Mouse (Mus musculus) cerebellum, adult 11-12 months (tissue): ENCODE results near the gene Prlh.

Experiments
- DNase-seq: peaks from one replicate; pipeline ENCODE4 v3.0.0; 2022

Prlh gene

DNA sequence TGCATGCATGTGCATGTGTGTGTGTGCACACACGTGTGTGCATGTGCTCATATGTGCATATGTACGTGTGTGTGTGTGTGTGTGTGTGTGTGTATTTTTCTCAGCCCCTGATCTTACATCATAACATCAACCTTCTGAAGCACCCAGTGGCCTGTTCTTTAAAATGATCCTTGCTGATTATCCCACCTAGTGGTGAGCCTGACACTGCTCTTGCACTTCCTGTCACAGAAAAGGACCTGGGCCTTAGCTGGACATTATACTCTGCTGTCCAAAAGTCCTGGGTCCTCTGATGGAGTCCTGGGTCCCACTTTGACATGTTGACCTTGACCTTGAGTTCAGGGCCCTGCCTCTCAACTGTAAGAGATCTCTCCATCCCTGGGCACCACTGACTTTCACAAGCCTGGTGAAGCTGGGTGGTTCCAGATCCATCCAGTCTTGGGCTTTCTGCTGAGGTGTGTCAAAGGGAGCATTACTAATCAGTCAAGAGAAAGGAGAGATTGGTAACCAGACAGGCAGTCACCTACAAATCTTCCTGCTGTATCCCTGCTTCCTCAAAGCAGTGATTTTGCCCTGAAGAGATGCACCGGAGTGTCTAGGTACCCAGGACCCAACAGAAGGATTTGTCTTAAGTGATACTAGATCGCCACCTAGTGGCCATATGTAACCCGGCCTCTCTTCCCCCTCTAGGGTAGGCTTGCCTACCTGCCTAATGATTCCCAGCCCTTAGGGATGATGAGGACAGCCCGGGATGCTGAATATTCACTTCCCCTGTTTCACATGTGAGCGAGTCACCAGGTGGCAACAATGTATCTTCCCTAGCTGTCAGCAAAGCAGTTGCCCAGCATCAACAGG is 3.6 kb downstream of the Prlh start:
- peak; percentile 25 for DNase-seq

GRCm38 (mm10) chr1:90962526-90962925 is 9.6 kb downstream of the Prlh start:
- DNase-seq, result no peak

DNA sequence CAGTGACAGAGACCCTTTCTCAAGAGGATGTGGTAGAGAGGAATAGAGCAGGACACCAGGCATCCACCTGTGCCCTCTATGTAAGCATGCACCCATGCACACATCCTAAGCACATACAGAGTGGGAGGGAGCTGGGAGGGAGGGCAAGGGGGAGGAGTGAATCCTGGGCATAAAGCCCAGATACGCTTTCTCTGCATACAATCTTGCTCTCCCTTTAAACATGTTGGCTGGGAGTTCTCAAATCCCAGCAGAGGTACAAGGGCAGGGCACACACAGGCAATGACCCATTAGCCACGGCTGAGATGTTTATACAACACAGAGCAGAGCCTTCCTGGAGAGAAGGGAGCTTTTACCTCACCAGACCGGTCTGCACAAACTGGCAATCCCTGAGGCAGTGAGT is 10.1 kb downstream of the Prlh start:
- no peak for DNase-seq

- no peak for DNase-seq
Observed at GRCm38 (mm10) chr1:90967583-90967982, 14.7 kb downstream of the Prlh start.

DNA sequence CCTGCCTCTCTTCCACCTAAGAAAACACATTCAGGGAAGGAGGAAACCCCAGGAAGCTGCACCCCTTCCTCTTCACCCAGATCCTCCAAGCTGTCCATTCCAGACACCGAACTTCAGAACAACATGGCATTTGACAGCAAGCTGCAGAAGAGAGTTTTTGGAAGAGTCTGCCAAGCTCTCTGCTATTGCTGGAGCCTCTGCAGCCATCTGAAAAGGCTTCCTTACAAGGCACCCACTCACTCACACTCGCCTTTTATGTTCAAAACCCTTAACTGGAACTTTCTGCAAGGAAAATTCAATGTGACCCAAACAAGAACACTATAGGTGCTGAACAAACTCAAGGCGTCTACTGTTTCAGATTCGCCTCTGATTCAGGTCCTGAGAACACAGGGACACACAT is 15.7 kb downstream of the Prlh start:
- DNase-seq, result no peak

DNA sequence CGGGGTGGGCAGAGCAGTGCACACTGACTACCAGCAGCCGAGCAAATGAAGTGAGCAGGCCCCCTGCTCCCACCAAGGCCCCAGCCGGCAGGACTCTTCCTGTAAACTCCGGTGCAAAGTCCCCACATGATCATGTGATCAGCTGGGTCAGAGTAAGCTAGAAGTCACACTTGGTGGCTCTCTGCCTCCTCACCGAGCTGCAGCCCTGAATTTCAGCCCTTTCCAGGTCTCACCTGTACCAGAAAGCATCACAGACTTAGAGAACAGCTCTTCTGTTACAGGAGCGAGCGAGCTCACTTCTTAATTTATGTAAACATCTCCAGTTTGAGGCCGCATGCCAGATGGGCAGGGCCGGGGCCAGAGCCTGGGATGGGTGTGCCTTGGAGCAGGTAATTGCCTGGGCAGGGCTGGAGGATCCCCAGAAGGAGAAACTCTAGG is 16.5 kb downstream of the Prlh start, which contains the start of gene Rab17:
TSS of gene Rab17 (minus strand) at position 315 of the 438 bp plus-strand sequence.
- DNase-seq, result no peak

DNA sequence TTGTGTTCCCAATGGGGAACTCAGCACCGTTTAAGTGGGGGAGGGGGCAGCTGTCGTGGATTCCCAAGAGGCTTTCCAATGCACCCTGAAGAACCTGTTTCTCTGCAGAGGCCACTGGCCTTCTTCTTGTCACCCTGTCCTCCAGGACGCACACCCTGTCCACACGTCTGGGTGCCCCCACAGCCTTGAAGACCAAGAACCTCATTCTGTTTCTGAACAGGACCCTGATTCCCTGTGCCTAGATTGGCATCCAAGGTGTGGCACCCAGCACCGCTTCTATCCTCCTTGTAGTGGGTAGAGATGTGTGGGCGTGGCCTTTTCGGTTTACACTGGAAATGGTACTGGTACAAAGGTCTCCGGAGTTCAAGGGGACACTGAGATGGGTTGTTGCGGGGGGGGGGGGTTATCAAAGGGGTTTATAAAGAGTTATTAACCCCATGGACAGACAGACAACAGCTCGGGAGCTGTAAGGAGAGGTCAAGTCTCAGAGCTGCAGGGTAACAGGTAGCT is 17.0 kb downstream of the Prlh start:
- DNase-seq, result no peak

DNA sequence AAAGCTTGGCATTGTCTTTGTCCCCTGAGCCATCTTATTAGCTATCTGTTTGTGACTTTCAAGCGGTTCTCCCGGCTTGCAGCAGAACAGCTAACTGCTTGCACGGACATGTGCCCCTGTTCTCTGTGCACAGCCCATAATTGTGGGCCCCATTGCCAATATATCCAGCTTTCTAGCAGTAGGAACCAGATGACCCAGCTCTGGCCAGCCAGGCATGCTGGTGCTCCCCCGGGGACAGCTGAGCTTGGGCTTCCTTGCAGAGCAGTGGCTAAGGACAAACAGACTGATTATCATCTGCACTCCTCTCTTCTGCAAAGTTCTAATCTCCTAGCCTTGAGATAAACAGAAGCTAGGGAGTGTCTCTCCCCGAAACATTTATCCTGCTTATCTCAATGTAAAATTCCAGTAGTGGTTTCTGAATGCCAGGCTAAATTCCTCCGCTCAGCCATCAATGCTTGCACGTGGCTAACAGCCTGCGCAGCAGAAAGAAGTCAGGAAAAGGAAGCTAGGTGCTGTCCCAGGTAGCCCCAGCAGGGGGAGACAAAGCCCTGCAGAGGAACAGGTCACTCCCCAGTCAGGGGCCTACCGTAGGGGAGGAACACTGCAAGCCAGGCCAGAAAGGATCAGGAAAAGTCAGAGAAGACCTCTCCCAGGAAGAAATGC is 20.1 kb downstream of the Prlh start:
- DNase-seq, result peak; percentile 75

- DNase-seq, result no peak
Observed at GRCm38 (mm10) chr1:90973574-90973911, 20.6 kb downstream of the Prlh start.

DNA sequence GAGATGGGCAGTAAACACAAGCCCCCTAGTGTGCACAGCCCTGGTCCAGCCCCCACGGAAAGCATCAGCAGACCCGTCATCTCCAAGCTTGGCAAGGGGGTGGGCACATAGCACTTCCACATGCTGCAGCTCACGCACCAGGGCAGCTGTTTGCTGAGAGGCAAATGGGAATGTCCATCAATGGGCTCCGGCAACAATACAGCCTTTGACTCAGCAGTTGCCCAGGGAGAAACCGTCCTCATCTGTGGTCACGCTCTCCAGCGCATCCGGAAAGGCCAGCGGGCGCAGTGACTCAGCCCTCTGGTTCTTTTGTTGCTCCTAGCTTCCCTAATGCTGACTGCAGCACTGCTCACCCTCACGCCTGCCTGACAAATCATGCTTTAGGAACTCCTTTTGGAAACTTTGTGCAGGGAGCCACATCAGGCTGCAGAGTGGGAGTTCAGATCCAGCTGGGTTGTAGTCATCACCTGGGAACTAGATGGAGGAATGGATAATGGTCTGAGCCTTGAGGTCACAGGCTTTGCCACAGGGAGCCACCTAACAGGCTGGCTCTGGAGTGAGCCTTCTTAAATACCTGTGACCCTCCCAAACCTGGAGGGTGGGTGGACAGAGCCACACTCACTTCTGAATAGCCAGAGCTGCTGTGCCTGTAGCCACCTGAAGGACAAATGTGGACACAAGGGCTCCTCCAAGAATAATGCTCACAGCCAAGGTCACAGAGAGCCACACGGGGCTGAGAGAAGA is 22.2 kb downstream of the Prlh start:
- DNase-seq, result peak; percentile 15

DNA sequence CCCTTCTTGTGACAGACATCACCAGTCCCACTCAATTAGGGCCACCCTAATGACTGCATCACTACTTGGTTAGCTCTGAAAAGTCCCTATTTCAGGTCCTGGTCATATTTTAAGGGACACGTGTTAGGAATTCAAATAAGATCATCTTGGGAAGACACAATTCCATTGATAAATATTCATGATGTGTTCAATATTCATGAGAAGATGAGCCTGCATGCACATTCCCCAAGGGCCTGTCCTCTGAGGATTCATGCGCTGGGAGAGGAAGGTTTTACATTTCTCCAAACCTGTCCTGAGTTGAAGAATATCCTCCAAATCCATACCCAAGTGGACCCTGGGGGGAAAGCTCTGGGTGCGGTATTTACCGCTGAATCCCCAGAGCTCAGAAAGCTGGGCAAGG is 23.1 kb downstream of the Prlh start:
- DNase-seq, result no peak

GRCm38 (mm10) chr1:90980638-90981330 is 27.9 kb downstream of the Prlh start:
- no peak for DNase-seq

- DNase-seq, result no peak
Observed at GRCm38 (mm10) chr1:90981346-90981745, 28.4 kb downstream of the Prlh start.

DNA sequence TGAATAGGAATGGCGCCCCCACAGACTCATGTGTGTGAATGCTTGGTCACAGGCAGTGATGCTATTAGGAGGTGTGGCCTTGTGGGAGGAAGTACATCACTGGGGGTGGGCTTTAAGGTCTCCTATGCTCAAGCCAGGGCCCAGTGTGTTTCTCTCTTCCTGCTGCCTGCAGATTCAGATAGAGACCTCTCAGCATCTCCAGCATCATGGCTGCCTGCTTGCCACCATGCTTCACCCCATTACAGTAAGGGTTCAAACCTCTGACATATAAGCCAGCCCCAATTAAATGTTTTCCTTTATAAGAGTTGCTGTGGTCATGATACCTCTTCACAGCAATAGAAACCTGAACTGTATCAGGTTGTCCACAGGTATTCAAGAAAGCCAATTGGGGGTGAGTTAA is 43.0 kb downstream of the Prlh start:
- DNase-seq, result no peak

DNA sequence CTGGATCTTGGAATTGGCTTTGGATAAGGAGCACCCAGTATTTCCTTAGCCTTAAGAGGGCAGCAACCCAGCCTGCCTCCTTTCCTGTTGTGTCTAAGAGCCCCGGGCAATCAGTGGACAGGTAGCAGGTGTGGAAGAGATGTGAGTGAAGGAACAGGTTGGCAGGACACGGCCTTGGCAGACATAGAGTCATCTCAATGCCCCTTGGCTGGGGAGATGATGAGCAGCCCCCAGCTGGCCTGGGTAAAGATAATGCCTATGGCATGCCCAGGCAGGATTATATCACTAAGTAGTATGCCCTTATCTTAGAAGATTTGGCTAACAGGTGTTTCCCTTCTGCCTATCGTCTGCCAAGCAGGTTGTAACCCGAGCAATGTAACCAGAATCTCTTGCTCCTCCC is 44.2 kb downstream of the Prlh start:
- no peak for DNase-seq

GRCm38 (mm10) chr1:90997641-90998040 is 44.7 kb downstream of the Prlh start:
- DNase-seq, result no peak

DNA sequence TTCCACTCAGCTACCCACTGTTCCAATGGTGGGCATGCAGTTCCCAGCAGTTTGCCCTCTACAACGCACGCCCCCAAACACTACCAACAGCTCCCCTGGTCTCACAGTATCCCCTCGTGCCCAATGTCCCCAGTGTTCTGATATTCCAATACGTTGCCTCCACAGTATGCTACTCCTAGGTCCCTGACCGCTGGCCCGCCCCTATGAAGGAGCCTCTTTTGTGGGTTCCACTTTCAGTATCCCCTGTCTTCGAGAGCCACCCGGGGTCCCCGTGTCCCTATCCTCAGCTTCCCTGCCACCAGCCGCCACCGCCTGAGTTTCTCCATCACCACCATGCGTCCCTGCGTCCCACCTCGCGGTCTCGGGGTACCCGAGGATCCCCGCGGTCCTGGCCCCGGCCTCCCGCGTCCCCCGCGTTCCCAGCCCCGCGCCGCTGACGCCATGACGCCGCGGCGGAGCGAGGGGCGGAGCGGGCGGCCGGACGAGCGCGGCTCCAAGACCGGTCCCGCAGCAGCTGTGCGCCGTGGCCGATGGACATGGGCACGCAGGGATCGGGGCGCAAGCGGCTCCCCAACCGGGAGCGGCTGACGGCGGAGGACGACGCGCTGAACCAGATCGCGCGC is 45.5 kb downstream of the Prlh start, which contains the start of gene Lrrfip1:
TSS of gene Lrrfip1 (plus strand) at position 470 of the 623 bp plus-strand sequence.
- peak; percentile 24 for DNase-seq

DNA sequence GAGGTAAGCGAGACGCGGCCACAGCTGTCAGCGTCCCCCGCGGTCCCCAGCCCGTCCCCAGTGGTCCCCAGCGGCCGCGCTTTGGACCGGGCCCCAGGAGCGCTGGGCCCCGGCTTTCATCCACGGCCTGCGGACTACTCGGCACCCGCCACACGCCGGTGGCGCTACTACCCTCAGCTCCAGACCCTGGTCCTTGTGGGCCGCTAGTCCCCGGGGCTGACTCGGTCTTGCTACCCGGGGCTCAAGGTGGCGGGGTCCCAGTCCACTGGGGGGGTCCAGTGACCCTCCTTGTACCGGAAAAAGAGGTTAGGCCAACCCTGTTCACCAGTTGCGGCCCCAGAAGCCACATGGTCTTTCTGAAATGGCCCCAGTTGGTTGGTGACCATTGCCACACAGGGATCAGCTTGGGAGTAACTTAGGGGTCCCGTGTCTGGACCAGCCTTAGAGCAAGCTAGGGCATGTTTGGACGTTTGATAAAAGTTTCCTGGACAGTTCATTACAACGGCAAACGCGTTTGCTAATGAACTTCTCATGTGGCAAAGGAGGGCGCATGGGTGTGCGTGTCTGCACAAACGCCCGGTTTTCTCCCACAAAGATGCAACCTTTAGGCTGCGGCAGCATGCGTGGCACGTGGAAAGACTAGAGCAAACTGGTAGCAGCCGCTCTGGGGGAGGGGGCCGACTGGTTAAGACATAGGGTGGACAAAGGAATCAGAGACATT is 46.1 kb downstream of the Prlh start:
- DNase-seq, result no peak

- DNase-seq, result no peak
Observed at GRCm38 (mm10) chr1:90999911-91000601, 47.1 kb downstream of the Prlh start.

DNA sequence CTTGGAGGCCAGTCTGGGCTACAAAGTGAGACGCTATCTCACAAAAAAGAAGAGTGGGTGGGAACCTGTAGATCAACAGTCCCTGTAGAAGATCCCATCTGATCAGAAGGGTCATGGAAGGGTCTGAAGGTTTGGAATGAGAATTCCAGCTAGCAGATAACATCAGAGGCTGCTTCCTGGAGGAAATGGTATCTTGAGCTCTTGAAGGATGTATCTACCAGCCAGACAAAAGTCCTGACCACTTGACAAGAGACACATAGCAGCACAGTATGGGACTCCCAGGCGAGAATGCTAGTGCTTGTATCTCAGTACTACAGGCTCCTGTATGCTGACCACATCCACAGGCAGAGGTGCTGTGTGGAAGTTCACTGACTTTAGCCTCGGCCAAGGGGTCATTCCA is 48.2 kb downstream of the Prlh start:
- no peak for DNase-seq
